Mouse (Mus musculus): ENCODE measurements around the gene Fnip1. TPM values are rescaled to one million over a fixed set of nuclear protein-coding genes. Genes with fewer than 3 reads are reported as not detected.
"Not testable (repeated sequence)": the region's sequence is repeated elsewhere in the genome, so short reads cannot be mapped to it uniquely, and the experiment has no call there.

Gene Fnip1
- total RNA-seq, 2 experiments from 2014 or later: 17.6 to 20.0 TPM

DNA sequence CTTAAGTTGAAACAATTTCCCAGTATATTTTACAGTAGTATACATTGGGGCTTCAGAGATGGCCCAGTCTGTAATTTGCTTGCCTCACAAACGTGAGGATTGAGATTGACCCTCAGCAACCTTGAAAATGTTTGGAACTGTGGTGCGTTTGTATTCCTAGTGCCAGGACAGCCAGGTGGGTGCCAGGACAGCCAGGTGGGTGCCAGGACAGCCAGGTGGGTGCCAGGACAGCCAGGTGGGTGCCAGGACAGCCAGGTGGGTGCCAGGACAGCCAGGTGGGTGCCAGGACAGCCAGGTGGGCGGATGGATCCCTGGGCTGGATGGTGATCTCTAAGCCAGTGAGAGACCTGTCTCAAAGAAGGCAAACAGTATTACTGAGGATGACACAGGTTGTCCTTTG lies 12.8 kb downstream of the Fnip1 start:
- DNase-seq; intact Hi-C loops (cut with DNase I; ENCODE audit: low total_unique reads): not testable (repeated sequence)

DNA sequence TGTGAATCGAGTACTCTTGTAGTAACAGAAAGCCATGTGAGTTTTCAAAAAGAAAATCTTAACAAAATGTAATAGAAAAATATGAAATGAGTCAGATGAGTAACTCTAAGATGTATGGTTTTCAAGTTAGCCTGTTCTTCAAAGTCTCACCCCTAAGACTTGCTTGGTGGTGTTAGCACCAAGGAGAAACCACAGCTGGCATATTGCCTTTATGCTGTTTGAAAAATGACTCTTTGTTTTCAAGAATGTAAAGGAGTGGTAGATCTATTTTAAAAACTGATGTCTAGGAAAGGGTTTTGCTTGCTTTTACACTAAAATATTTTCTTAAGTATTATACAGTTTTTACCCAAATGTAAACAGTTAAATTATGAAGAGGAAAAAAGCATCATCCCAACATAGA lies 16.5 kb downstream of the Fnip1 start:
- intact Hi-C loops (cut with DNase I; ENCODE audit: low total_unique reads): no loop called here
- no peak for DNase-seq

DNA sequence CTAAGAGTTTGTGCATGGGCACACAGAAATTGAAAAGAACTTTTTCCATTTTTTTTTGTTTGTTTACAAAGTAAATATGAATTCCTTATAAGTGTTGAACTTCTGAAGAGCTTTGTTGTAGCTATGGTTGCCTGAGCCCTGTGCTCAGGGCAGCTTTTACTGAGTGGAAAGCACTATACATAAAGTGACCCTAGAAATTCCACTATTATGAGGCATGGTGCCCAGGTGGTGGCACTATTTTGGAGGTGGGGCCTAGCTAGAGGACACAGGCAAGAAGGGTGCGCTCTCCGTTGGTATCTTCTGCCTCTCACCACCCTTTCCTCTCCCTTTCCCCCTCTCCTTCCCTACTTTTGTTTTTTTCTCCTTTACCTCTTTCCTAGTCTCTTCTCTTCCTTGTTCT lies 18.9 kb downstream of the Fnip1 start:
- DNase-seq: no peak

DNA sequence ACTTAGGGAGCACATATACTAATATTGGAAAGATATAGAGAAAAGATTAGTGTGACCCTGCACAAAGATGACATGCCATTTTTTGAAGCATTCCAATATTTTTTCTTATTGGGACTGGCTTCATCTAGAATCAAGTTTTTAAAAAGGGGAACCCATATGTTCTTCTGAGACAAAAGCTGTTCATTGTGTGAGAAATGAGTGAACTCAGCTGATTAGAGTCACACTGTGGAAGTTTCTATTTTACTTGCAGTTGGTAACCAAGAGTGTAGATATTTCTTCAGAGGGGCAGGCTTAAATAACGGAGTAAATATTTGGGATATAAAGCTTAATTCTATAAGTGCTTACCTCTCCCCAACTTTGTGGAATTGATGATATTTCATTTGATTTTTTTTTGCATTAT lies 20.2 kb downstream of the Fnip1 start:
- DNase-seq: no peak
- intact Hi-C loops (cut with DNase I; ENCODE audit: low total_unique reads): no loop called here

More for the DNA sequence above, 18.9 kb downstream of the Fnip1 start:
- intact Hi-C loops (cut with DNase I; ENCODE audit: low total_unique reads): no loop called here

DNA sequence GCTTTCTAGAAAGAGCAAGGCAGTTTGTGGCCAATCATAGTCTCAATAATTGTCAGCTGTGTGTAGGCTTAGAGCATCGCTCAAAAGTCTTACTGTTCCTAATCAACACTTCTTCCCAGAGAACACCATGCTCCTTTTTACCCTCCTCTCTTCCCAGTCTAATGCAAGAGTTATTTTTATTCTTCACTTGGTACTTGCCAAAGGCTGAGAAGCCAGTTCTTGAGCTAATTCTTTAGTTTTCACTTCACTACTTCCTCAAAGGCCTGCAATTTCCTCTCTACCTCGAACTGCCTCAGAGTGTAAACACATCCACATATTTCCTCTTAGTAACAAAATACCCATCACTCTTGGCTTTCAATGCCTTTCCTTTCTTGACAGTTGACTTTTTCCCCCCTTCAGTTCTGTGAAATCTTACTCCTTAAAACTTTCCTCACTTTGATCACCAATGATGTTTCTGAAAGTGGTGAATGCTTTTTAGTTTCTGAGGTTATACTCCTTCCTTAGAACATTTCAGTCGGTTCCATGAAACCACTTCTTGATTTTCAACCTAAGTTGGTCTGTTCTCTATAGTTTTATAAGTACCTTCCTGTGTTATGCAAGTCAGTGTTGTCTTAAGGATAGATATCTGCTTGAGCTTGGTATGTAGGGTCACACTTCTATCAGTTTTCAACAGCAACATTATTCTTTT lies 26.7 kb downstream of the Fnip1 start:
- intact Hi-C loops (cut with DNase I; ENCODE audit: low total_unique reads): no loop called here
- no peak for DNase-seq

DNA sequence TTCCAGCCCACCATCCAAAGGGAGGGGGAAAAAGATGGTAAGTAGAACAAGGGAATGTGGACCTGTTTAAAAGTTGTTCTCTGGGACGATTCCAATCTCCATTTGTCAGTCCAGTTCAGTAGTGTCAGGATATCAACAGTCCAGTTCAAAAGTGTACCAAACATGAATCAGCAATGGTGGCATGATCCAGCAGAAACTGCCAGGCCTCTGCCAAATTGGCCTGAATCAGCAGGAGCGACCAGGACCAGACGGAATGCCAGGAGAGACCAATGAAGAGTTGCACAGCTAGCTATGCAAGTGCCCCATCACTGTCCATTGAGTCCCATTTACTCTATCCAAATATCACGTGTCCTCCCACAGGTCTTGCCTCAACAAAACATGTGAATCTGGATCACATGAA lies 34.2 kb downstream of the Fnip1 start:
- no peak for DNase-seq
- intact Hi-C loops (cut with DNase I; ENCODE audit: low total_unique reads): no loop called here

DNA sequence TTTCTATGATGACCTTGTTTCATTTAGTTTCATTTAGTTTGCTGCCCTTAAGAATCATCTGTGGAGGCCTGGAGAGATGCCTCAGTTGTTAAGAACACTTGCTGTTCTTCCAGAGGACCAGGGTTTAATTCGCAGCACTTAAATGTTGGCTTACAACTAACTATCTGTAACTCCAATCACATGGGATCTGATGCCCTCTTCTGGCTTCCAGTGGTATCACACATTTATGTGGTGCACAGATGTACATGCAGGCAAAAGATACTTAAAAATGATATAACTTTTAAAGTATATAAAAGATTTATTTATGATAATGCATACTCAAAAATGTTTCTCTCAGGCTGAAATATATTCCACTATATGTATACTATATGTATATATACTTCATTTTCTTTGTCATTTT lies 40.4 kb downstream of the Fnip1 start:
- intact Hi-C loops (cut with DNase I; ENCODE audit: low total_unique reads): no loop called here
- DNase-seq: no peak

DNA sequence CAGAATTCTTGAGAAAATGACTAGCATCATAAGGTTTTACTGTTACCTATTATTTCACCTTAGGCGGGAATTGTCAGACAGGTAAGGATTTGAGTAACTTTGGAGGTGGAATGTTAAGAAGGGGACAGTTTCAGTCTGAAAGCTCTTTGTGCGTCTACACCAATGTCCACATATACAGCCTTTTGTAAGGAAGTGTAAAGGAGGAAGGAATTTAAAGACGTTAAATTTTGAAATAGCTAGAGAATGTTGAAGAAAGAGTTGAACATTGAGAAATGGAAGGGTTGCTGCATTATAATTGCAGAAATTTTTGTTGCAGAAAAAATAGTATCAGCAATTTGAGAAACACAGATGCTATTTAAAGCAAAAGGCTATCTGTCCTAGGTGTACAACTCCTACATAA lies 48.0 kb downstream of the Fnip1 start:
- no peak for DNase-seq
- intact Hi-C loops (cut with DNase I; ENCODE audit: low total_unique reads): no loop called here

DNA sequence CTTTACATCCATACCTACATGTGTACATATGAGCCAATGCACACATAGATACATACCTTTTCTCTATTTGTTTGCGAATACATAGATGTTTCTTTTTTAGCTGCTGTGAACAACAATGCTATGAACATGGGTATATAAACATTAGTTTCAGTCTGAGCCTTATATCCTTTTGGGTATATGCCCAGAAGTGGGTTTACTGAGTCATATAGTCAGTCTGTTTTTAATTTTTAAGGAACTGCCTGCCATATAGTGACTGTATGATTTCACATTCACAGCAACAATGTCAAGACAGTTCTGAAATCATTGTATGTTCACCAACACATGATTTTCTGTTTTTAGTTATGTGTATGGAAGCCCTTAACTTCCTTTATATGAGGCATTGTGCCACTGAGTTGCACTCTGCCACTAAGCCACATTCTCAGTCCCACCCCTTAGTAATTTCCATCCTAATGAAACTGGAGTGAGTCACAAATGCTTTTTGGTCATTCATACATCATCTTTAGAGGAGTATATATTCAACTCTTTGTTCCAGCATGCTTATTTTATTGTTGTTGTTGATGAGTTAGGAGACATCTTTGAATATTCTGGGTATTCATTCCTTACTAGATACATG lies 54.1 kb downstream of the Fnip1 start:
- DNase-seq: no peak
- intact Hi-C loops (cut with DNase I; ENCODE audit: low total_unique reads): no loop called here

DNA sequence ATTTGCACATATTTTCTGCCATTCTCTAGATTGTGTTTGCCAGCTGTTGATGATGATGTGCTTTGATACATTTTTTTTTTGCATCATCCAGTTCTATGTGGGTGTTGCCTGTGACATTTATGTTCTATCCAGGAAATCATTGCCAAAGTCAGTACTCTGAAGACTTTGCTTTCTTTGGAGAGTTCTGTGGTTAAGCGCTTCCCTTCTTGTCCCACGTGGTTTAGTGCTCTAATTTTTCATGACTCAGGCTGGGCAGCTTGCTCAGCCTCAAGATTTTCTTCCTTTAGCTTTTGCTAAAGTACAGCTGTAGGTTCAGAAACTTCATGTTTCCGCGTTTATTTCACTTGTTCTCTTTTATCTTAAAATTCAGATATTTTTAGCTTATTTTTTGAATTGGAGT lies 54.6 kb downstream of the Fnip1 start:
- intact Hi-C loops (cut with DNase I; ENCODE audit: low total_unique reads): no loop called here
- no peak for DNase-seq

DNA sequence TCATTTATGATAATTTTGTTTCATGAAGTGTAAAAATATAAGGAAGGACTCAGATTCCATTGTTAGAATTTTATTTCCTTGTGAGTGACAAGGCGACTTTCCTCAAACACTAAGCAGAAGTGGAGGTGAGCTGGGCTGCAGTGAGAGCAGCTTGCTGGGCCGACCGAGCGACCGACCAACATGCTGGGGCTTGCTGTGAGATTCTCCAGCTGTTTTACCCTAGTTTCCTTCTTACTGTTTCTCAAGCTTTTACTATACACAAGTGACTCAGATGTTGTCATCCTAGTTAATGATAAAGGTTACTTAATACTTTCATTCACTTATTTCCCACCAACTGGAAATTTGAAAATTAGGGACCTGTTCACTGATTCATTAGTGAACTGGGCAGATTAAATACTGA lies 61.8 kb downstream of the Fnip1 start:
- DNase-seq: no peak
- intact Hi-C loops (cut with DNase I; ENCODE audit: low total_unique reads): no loop called here

DNA sequence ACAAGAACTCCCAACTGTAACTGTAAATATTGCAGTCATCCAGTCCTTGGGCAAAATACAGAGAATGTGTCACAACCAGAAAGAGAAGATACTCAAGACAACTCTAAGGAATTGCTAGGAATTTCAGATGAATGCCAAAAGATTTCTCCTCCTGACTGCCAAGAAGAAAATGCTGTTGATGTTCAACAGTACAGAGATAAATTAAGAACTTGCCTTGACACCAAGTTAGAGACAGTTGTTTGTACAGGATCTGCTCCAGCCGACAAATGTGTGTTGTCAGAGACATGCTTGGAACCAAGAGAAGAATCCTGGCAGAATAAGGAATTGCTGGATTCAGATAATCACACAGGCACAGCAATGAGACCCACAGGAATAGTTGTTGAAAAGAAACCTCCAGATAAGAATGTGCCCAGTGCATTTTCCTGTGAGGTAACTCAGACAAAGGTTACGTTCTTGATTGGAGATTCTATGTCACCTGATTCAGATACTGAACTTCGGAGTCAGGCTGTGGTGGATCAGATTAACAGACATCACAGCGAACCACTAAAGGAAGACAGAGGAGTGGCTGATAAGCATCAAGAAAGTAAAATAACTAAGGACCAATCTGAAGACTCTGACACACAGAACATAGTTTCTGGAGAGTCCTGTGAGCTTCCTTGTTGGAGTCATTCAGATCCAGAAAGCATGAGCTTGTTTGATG lies 64.7 kb downstream of the Fnip1 start:
- intact Hi-C loops (cut with DNase I; ENCODE audit: low total_unique reads): no loop called here
- DNase-seq: no peak

DNA sequence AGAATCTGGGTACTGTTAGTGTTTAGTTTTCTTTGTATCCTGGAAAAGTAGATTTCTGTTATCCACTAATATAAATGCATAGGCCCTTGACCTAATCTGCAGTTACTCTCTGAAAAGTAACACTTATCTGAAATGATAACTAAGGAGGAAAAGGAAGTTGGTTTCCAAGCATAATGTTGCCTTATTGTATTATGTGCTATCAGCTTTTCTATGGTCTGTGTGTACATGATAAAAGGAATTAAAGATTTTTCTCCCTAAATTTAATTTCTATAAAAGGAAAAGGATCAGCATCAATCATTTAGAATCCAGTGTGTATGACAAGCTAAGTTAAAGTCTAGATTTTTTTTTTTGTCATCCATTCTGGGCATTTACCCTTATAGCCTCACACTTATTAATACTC lies 75.6 kb downstream of the Fnip1 start:
- no peak for DNase-seq
- intact Hi-C loops (cut with DNase I; ENCODE audit: low total_unique reads): no loop called here

DNA sequence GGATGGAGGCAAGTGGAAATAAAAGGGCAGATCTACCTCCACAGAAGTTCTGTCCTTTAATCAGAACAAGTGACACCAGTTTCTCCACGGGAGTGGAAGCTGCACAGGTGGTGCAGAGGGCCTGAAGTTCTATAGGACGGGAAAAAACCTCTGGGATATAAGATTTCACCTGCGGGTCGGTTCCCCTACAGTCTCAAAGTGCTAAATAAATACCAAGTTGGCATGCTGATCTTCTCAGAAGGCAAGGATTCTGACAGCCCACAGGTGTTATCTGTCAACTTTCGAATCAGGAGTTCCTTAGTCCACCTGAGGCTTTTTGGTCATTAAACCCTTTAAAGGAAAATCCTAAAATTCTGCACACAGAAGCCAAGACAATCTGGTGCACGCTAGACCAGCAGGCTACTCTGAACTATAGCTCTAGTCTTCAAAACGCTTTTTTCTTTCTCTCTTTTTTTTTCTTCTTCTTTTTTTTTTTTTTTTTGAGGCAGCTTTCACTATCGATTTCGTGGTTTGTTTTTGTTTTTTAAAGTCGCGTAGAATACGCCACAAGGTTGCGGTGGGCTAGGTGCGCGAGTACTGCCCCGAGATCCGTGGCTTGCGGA lies 84.0 kb downstream of the Fnip1 start:
- intact Hi-C loops (cut with DNase I; ENCODE audit: low total_unique reads): no loop called here
- DNase-seq: no peak

DNA sequence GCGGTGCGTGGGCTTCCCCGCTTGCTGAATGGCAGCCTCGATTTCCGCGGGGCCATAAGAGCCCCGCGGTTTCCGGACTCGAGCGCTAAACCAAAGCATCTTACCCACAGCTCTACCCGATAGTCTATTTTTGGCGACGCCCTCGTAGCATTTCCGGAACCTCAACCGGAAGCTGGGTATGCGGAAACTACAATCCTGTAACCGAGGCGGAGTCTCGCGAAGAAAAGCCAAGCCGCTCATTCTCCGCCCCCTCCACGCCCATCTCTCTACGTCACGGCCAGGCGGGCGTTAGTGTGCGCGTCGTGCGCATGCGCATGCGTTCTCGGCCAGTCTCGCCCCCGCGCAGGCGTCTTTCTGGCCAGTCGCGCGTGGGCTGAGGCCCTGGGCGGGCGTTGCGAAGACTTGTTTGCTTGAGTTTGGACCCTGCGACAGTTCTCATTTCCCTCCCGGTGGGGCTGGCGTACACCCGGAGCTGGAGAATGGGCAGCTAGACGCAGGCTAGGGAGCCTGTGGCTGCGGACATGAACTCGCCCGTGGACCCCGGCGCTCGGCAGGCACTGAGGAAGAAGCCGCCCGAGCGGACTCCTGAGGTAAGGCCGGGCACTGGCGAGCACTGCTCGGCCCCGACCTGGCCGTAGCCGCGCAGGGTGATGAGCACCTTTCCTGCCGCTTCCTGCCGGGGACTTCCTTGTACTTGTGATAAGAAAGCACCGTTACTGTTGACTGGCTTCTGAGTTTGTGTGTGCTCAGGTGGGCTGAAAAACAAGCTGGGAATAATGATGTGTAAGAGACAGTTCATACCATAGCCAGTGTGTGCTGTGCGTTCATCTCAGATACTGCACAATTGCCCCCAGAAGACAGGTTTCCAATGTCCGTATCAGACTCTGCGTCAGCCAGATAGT lies 84.8 kb downstream of the Fnip1 start, which contains the start of gene Rapgef6:
Gene Rapgef6 (plus strand): TSS at position 319 of the 902 bp plus-strand sequence.
- intact Hi-C loops (cut with DNase I; ENCODE audit: low total_unique reads): no loop called here
- DNase-seq: peak; percentile 98

DNA sequence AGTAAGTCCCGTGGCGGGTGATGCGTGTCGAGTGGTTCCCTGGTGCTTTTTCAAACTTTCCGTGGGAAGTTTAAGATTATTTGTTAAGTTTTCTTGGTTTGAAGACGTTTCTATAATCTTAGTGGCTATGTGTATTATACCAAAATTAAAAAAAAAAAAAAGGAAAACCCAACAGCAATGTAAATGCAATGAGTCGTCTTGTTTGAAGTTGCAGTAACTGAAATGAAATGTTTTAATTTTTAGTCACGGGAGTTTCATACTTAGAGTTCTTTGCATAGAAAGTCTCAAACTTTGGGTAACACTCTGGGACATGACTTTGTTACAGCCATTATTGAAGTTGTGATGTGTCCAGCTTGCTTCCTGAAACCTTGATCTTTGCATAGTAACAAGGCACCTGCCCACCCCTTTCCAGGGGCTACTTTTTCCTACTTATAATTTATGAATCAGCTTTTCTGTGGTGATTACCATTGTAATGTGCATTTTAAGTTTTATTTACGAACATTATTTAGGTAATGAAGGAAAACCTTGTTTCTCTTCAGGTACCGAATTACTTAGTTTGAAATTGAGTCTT lies 85.5 kb downstream of the Fnip1 start:
- intact Hi-C loops (cut with DNase I; ENCODE audit: low total_unique reads): no loop called here
- DNase-seq: no peak

DNA sequence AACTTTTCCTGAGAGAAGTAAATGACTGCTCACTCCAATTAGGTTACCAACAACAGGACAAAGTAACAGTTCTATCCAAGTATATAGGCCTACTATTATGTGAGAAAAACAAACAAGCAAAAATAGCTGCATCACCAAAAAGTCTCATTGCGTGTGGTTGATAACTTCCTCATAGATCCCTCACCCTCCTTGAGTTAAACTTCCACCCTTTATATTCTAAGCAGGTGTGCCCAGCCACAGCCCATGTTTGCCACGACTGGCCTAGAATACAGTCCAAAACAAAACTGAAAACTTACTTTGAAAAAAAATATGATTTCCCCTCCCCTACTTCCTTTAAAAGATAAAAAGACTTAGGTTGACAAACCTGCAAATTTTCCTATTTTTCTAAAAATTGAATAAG lies 90.0 kb downstream of the Fnip1 start:
- intact Hi-C loops (cut with DNase I; ENCODE audit: low total_unique reads): no loop called here
- no peak for DNase-seq

DNA sequence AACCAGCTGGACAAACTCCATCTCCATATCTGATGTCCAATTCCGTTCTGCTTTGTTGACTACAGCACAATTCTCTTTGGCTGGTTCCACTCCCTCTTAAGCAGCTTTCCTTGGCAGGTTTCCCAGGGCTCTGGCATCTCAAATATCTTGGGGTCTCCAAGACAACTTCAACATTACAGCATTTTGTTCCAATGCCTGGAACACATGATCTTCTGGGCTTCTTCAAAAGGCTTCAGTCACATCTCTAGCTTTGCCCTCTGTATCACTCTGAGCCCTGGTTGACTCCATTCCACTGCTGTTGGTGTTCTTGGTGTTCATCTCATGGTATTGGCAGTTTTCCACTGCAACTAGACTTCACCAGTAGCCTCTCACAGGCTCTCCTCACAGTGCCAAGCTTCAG lies 92.4 kb downstream of the Fnip1 start:
- intact Hi-C loops (cut with DNase I; ENCODE audit: low total_unique reads): no loop called here
- peak; percentile 29 for DNase-seq

DNA sequence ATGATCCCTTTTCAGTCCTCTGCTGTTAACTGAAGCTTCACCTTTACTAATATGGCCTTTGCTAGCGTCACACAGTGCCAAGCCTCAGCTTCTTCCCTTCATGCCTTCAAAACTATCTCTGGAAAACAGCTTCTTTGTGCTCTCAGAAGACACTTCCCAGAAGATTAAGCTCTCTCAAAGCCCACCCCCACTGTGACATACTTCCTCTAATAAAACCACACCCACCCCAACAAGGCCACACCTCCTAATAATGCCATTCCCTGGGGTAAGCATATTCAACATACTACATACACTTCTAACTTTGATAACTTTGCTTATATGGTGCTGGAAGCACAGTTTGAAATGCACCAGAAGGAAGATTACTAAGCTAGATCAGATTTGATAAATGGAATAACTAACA lies 92.9 kb downstream of the Fnip1 start:
- intact Hi-C loops (cut with DNase I; ENCODE audit: low total_unique reads): no loop called here
- DNase-seq: no peak
